Mouse (Mus musculus) mesoderm, embryonic 11.5 days (tissue): ENCODE data around the gene Gm12185.
"Not testable (repeated sequence)": the region's sequence is repeated elsewhere in the genome, so short reads cannot be mapped to it uniquely, and the experiment has no call there.

Experiments used
- DNase-seq: peaks from one replicate; pipeline ENCODE4 v3.0.0-alpha.2; 2012; ENCODE audit warnings: low read depth, low spot score

Gene Gm12185

GRCm38 (mm10) chr11:48991740-48992520, at the start of gene Gm12185:
Gene Gm12185 (minus strand): TSS chr11:48992226.
- not testable (repeated sequence) for DNase-seq

GRCm38 (mm10) chr11:49012074-49012473, 20.0 kb upstream of the Gm12185 start:
- not testable (repeated sequence) for DNase-seq

GRCm38 (mm10) chr11:49006785-49007184, 14.8 kb upstream of the Gm12185 start:
- not testable (repeated sequence) for DNase-seq

GRCm38 (mm10) chr11:49006317-49006716, 14.3 kb upstream of the Gm12185 start:
- DNase-seq = not testable (repeated sequence)

- not testable (repeated sequence) for DNase-seq
Observed at GRCm38 (mm10) chr11:49000411-49000810, 8.4 kb upstream of the Gm12185 start.

GRCm38 (mm10) chr11:48994018-48994417, 2.0 kb upstream of the Gm12185 start, which contains the start of gene Tgtp1:
Gene Tgtp1 (minus strand): TSS chr11:48994172.
- not testable (repeated sequence) for DNase-seq

- DNase-seq = not testable (repeated sequence)
Observed at GRCm38 (mm10) chr11:48993296-48993695, 1.3 kb upstream of the Gm12185 start.

GRCm38 (mm10) chr11:48989981-48990380, 2.0 kb downstream of the Gm12185 start:
- not testable (repeated sequence) for DNase-seq

- not testable (repeated sequence) for DNase-seq
Observed at GRCm38 (mm10) chr11:48988219-48988618, 3.8 kb downstream of the Gm12185 start.

GRCm38 (mm10) chr11:48982848-48983247, 9.2 kb downstream of the Gm12185 start:
- not testable (repeated sequence) for DNase-seq

- not testable (repeated sequence) for DNase-seq
Observed at GRCm38 (mm10) chr11:48980052-48980451, 12.0 kb downstream of the Gm12185 start.

- not testable (repeated sequence) for DNase-seq
Observed at GRCm38 (mm10) chr11:48979251-48979650, 12.8 kb downstream of the Gm12185 start, which contains the start of gene 9930111J21Rik1. Gene 9930111J21Rik1 (minus strand): TSS chr11:48979398.

GRCm38 (mm10) chr11:48978240-48978939, 13.6 kb downstream of the Gm12185 start, which contains the start of gene Olfr56:
Gene Olfr56 (plus strand): TSS chr11:48978889.
- not testable (repeated sequence) for DNase-seq

- DNase-seq = not testable (repeated sequence)
Observed at GRCm38 (mm10) chr11:48974686-48975085, 17.3 kb downstream of the Gm12185 start.

GRCm38 (mm10) chr11:48946090-48946489, 45.9 kb downstream of the Gm12185 start, which contains the start of gene Psme2b:
Gene Psme2b (minus strand): TSS chr11:48946190.
- DNase-seq = not testable (repeated sequence)

GRCm38 (mm10) chr11:48939286-48939685, 52.7 kb downstream of the Gm12185 start:
- not testable (repeated sequence) for DNase-seq

GRCm38 (mm10) chr11:48935291-48935690, 56.7 kb downstream of the Gm12185 start:
- DNase-seq = not testable (repeated sequence)

GRCm38 (mm10) chr11:48933923-48934322, 58.1 kb downstream of the Gm12185 start:
- DNase-seq = not testable (repeated sequence)

GRCm38 (mm10) chr11:48933422-48933821, 58.6 kb downstream of the Gm12185 start:
- DNase-seq = not testable (repeated sequence)

GRCm38 (mm10) chr11:48928068-48928467, 64.0 kb downstream of the Gm12185 start:
- DNase-seq = not testable (repeated sequence)

- DNase-seq = not testable (repeated sequence)
Observed at GRCm38 (mm10) chr11:48926437-48926836, 65.6 kb downstream of the Gm12185 start.

GRCm38 (mm10) chr11:48923818-48924217, 68.2 kb downstream of the Gm12185 start:
- DNase-seq = not testable (repeated sequence)
